Mouse (Mus musculus): Measurements from ENCODE around the gene Aqp3. TPM values are rescaled to one million over a fixed set of nuclear protein-coding genes. Genes with fewer than 3 reads are reported as not detected.

Aqp3 gene
- polyA plus RNA-seq, 2 experiments: 5.8 to 15.6 TPM

- Histone ChIP-seq H3K4me2 (ENCODE audit: low read depth) (no peak overlapping the region), H3K4me3 (ENCODE audit: insufficient read depth in 1 of 2, low read depth in 2 of 2, low read length in 2 of 2) (no peak overlapping the region), H3K27me3 (ENCODE audit: control insufficient read depth, insufficient read depth, low read length) (no peaks in the 10 kb centered on the region), H3K36me3 (replicated peaks; ENCODE audit: control insufficient read depth, insufficient read depth, low read depth) (no peaks in the 10 kb centered on the region), H3K4me1 (replicated peaks; ENCODE audit: control insufficient read depth in 2 of 2, insufficient read depth in 2 of 2, low read length in 1 of 2) (no peaks in the 10 kb centered on the region), H3K9me3 (ENCODE audit: control insufficient read depth, low read length) (no peaks in the 10 kb centered on the region), H3K9ac (replicated peaks) (no peak overlapping the region), H3K27ac (no peak overlapping the region)
- DNase-seq (ENCODE audit: low read depth in 3 of 3, low spot score in 3 of 3) (no peak), ATAC-seq (ENCODE audit: insufficient read depth) (no peak)
- TF ChIP-seq CTCF (IDR thresholded peaks at IDR 0.05; ENCODE audit: low read depth): no peak
- TF ChIP-seq EP300 (IDR thresholded peaks at IDR 0.05; ENCODE audit: low read depth): no peak
- 77% methylated on average over 12 of the region's 12 CpGs for WGBS (ENCODE audit: insufficient replicate concordance)
These were observed 55.1 kb downstream of the Aqp3 start for GRCm38 (mm10) chr4:41042880-41043279.

Other genes starting within 250 kb of the Aqp3 start
- 13.3 and 14.3 TPM in 2 replicates for gene B4galt1, start 244.2 kb downstream of the Aqp3 start, polyA plus RNA-seq (2012; rRNA removed)
- 30.3 and 31.2 TPM in 2 replicates for gene B4galt1, start 244.2 kb downstream of the Aqp3 start, polyA plus RNA-seq (2014; fragmentation: Nextera tagmentation; extraction: Ambion mirVana)
- 0.42 and 0.58 TPM in 2 replicates for gene Spink4, start 178.1 kb downstream of the Aqp3 start, polyA plus RNA-seq (2012; rRNA removed)
- gene Spink4, start 178.1 kb downstream of the Aqp3 start, polyA plus RNA-seq (2014; fragmentation: Nextera tagmentation; extraction: Ambion mirVana): 0.71 and 1.3 TPM in 2 replicates
- 21.6 and 59.8 TPM in 2 replicates for gene Bag1, start 149.9 kb downstream of the Aqp3 start, polyA plus RNA-seq (2012; rRNA removed)
- 131 and 139 TPM in 2 replicates for gene Bag1, start 149.9 kb downstream of the Aqp3 start, polyA plus RNA-seq (2014; fragmentation: Nextera tagmentation; extraction: Ambion mirVana)
- 12.6 and 24.5 TPM in 2 replicates for gene Chmp5, start 149.8 kb downstream of the Aqp3 start, polyA plus RNA-seq (2012; rRNA removed)
- gene Chmp5, start 149.8 kb downstream of the Aqp3 start, polyA plus RNA-seq (2014; fragmentation: Nextera tagmentation; extraction: Ambion mirVana): 42.7 and 45.1 TPM in 2 replicates
- 16.7 and 22.1 TPM in 2 replicates for gene Nfx1, start 127.3 kb downstream of the Aqp3 start, polyA plus RNA-seq (2012; rRNA removed)
- gene Nfx1, start 127.3 kb downstream of the Aqp3 start, polyA plus RNA-seq (2014; fragmentation: Nextera tagmentation; extraction: Ambion mirVana): 27.1 and 27.2 TPM in 2 replicates
- gene Aqp7, start 50.0 kb downstream of the Aqp3 start, polyA plus RNA-seq (2012; rRNA removed): 1.1 and 1.4 TPM in 2 replicates
- gene Aqp7, start 50.0 kb downstream of the Aqp3 start, polyA plus RNA-seq (2014; fragmentation: Nextera tagmentation; extraction: Ambion mirVana): 0.50 and 0.59 TPM in 2 replicates
- gene Nol6, start 26.3 kb upstream of the Aqp3 start, polyA plus RNA-seq (2012; rRNA removed): 9.4 and 9.5 TPM in 2 replicates
- gene Nol6, start 26.3 kb upstream of the Aqp3 start, polyA plus RNA-seq (2014; fragmentation: Nextera tagmentation; extraction: Ambion mirVana): 8.5 and 10.2 TPM in 2 replicates
- 14.7 and 44.4 TPM in 2 replicates for gene Ube2r2, start 37.6 kb upstream of the Aqp3 start, polyA plus RNA-seq (2012; rRNA removed)
- gene Ube2r2, start 37.6 kb upstream of the Aqp3 start, polyA plus RNA-seq (2014; fragmentation: Nextera tagmentation; extraction: Ambion mirVana): 31.9 and 38.4 TPM in 2 replicates
- gene Ubap2, start 177.0 kb upstream of the Aqp3 start, polyA plus RNA-seq (2012; rRNA removed): 17.7 and 18.9 TPM in 2 replicates
- gene Ubap2, start 177.0 kb upstream of the Aqp3 start, polyA plus RNA-seq (2014; fragmentation: Nextera tagmentation; extraction: Ambion mirVana): 17.2 and 24.8 TPM in 2 replicates
- gene Dcaf12, start 216.7 kb upstream of the Aqp3 start, polyA plus RNA-seq (2012; rRNA removed): 26.2 and 30.8 TPM in 2 replicates
- gene Dcaf12, start 216.7 kb upstream of the Aqp3 start, polyA plus RNA-seq (2014; fragmentation: Nextera tagmentation; extraction: Ambion mirVana): 47.3 and 52.4 TPM in 2 replicates

All from liver, embryonic 14.5 days (tissue).